Comparison of ENCODE assay signal across 8 mouse cellular contexts in the genomic region with DNA sequence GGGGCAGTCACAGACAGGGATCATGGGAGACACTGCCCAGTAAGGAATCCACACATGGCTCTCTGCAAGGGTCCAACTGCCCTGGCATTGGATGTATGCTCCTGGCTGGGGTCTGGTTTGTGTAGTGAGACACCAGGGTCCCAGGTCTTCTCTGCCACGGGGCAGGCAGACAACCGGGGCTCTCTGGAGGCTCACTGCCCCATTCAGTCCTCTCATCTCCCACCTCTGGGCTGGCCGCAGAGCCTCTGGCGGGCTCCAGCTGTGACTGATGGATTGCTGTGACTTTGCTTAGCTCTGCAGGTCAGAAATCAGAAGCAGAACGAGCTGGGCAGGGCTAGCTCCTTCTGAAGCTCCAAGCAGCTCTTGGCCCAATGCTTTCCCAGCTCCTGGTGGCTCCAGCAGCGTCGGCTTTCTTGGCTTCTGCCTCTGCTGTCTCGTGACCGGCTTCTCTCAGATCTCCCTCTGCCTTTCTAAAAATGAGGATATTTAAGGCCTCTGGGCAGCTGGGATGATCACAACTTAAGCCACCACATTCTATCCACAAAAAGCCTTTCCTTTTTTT. TPM values are rescaled to one million over a fixed set of nuclear protein-coding genes. Genes with fewer than 3 reads are reported as not detected.
DNase-seq lines count a peak whose midpoint lies in the region; ATAC-seq and TF ChIP-seq lines count a peak whose summit lies in the region.

No protein-coding gene starts in this region.

- no peaks in the 10 kb centered on the region for H3K9me3 ChIP-seq in forebrain, embryonic 10.5 days
- no peaks in the 10 kb centered on the region for H3K9me3 ChIP-seq in forebrain, embryonic 15.5 days
- no peaks in the 10 kb centered on the region for H3K9me3 ChIP-seq in heart, embryonic 15.5 days (replicated peaks)
- no peaks in the 10 kb centered on the region for H3K9me3 ChIP-seq in limb, embryonic 12.5 days

- H3K4me2 ChIP-seq in forebrain, embryonic 15.5 days (replicated peaks), result no peak overlapping the region
- peak overlapping the region; percentile 33 for H3K4me2 ChIP-seq in heart, embryonic 15.5 days
- H3K4me2 ChIP-seq in limb, embryonic 12.5 days, result peak overlapping the region; percentile 7; the same call in 1 of the 2 replicates

- H3K36me3 ChIP-seq in forebrain, embryonic 10.5 days (replicated peaks), result no peaks in the 10 kb centered on the region
- no peaks in the 10 kb centered on the region for H3K36me3 ChIP-seq in forebrain, embryonic 15.5 days
- no peaks in the 10 kb centered on the region for H3K36me3 ChIP-seq in heart, embryonic 15.5 days
- H3K36me3 ChIP-seq in limb, embryonic 12.5 days, result no peaks in the 10 kb centered on the region
- no peaks in the 10 kb centered on the region for H3K36me3 ChIP-seq in thymus, adult 2 months (ENCODE audit: control insufficient read depth, insufficient read depth, low read length)

- H3K9ac ChIP-seq in forebrain, embryonic 15.5 days (replicated peaks), result no peak overlapping the region
- H3K9ac ChIP-seq in heart, embryonic 15.5 days, result no peak overlapping the region
- peak overlapping the region; percentile 32; the same call in 1 of the 2 replicates for H3K9ac ChIP-seq in limb, embryonic 12.5 days (replicated peaks)

- WGBS in forebrain, embryonic 10.5 days, result 41% methylated on average over 9 of the region's 9 CpGs
- WGBS in forebrain, embryonic 15.5 days, result 46% methylated on average over 9 of the region's 9 CpGs
- 30% methylated on average over 9 of the region's 9 CpGs for WGBS in heart, embryonic 15.5 days
- WGBS in limb, embryonic 12.5 days, result 20% methylated on average over 9 of the region's 9 CpGs
- 83% methylated on average over 9 of the region's 9 CpGs for WGBS in thymus, adult 2 months

- no peak overlapping the region for H3K4me3 ChIP-seq in forebrain, embryonic 10.5 days
- no peak overlapping the region for H3K4me3 ChIP-seq in forebrain, embryonic 15.5 days
- H3K4me3 ChIP-seq in heart, embryonic 15.5 days, result no peak overlapping the region
- H3K4me3 ChIP-seq in limb, embryonic 12.5 days (replicated peaks), result no peak overlapping the region
- H3K4me3 ChIP-seq in thymus, adult 2 months (ENCODE audit: control insufficient read depth, insufficient read depth, low read length), result no peak overlapping the region

- no peak for ATAC-seq in forebrain, embryonic 15.5 days (replicated peaks)
- ATAC-seq in heart, embryonic 15.5 days (replicated peaks; ENCODE audit: insufficient number of reproducible peaks, insufficient read depth, low FRiP score, low read depth), result no peak
- no peak for ATAC-seq in limb, embryonic 12.5 days (ENCODE audit: insufficient number of reproducible peaks, insufficient read depth, low FRiP score, low TSS enrichment, low read depth)
- no peak for ATAC-seq in activated CD4-positive, CD25-positive, alpha-beta regulatory T cell, adult 4 months

- no peak for DNase-seq in forebrain, embryonic 10.5 days (ENCODE audit: extremely low spot score, low spot score)
- DNase-seq in 3T3-L1 (ENCODE audit: low read depth, low spot score), result peak; percentile 74
- DNase-seq in thymus, adult 2 months, result no peak
- no peak for DNase-seq in testis, postnatal 14 days (ENCODE audit: low spot score)

- peaks cover 55% of the 10 kb centered on the region for H3K4me1 ChIP-seq in forebrain, embryonic 10.5 days
- peaks cover 17% of the 10 kb centered on the region for H3K4me1 ChIP-seq in forebrain, embryonic 15.5 days
- H3K4me1 ChIP-seq in heart, embryonic 15.5 days (replicated peaks), result peaks cover 56% of the 10 kb centered on the region
- peaks cover 52% of the 10 kb centered on the region for H3K4me1 ChIP-seq in limb, embryonic 12.5 days (replicated peaks)
- peaks cover 39% of the 10 kb centered on the region for H3K4me1 ChIP-seq in thymus, adult 2 months (replicated peaks; ENCODE audit: control insufficient read depth, insufficient read depth, low read length)

- peaks cover 33% of the 10 kb centered on the region for H3K27me3 ChIP-seq in forebrain, embryonic 10.5 days (ENCODE audit: poor library complexity, severe bottlenecking)
- H3K27me3 ChIP-seq in forebrain, embryonic 15.5 days, result no peaks in the 10 kb centered on the region
- no peaks in the 10 kb centered on the region for H3K27me3 ChIP-seq in heart, embryonic 15.5 days
- no peaks in the 10 kb centered on the region for H3K27me3 ChIP-seq in limb, embryonic 12.5 days
- no peaks in the 10 kb centered on the region for H3K27me3 ChIP-seq in thymus, adult 2 months (ENCODE audit: control insufficient read depth, insufficient read depth, low read length)

- peak overlapping the region; percentile 48; the same call in 1 of the 2 replicates for H3K27ac ChIP-seq in forebrain, embryonic 10.5 days
- H3K27ac ChIP-seq in forebrain, embryonic 15.5 days (replicated peaks), result no peak overlapping the region
- peak overlapping the region; percentile 48 for H3K27ac ChIP-seq in heart, embryonic 15.5 days
- peak overlapping the region; percentile 31; the same call in 1 of the 2 replicates for H3K27ac ChIP-seq in limb, embryonic 12.5 days
- no peak overlapping the region for H3K27ac ChIP-seq in thymus, adult 2 months (ENCODE audit: control insufficient read depth, insufficient read depth, low read length)

- TF ChIP-seq CTCF in thymus, adult 2 months (IDR thresholded peaks at IDR 0.05; ENCODE audit: borderline replicate concordance, control insufficient read depth, extremely low read depth, insufficient read depth, low read length, poor library complexity), result no peak

- TF ChIP-seq POLR2A in thymus, adult 2 months (IDR thresholded peaks at IDR 0.05; ENCODE audit: control insufficient read depth, extremely low read depth, insufficient read depth, low read length, poor library complexity), result no peak

RNA-seq across cellular contexts. Expression of gene Sept9, which starts 36.5 kb away (rescaled TPM):
- 206 and 211 TPM in 2 replicates for polyA plus RNA-seq in forebrain, embryonic 10.5 days (2016; fragmentation: Nextera tagmentation; extraction: Ambion mirVana)
- polyA plus RNA-seq in forebrain, embryonic 15.5 days (2015; fragmentation: Nextera tagmentation; extraction: Ambion mirVana), result 126 and 128 TPM in 2 replicates
- polyA plus RNA-seq in heart, embryonic 15.5 days (2015; fragmentation: Nextera tagmentation; extraction: Ambion mirVana), result 50.6 and 76.8 TPM in 2 replicates
- polyA plus RNA-seq in limb, embryonic 12.5 days (2016; fragmentation: Nextera tagmentation; extraction: Ambion mirVana), result 230 and 234 TPM in 2 replicates
- 113 and 139 TPM in 2 replicates for polyA plus RNA-seq in thymus, adult 2 months (2012; rRNA removed)
- 100 to 1,000 TPM; 265 to 345 TPM for polyA plus RNA-seq in activated CD4-positive, CD25-positive, alpha-beta regulatory T cell, adult 4 months (2017; shearing (Covaris generic))

Comparison
In these comparisons a context has a peak if more than half of its experiments do, and no peak if none do; other contexts are left out.
1. H3K27ac ChIP-seq: peak in forebrain, embryonic 10.5 days (single experiment), heart, embryonic 15.5 days (single experiment) and limb, embryonic 12.5 days (single experiment); none in forebrain, embryonic 15.5 days (single experiment) and thymus, adult 2 months (single experiment).